Mouse (Mus musculus) left cerebral cortex, adult 11 months (tissue): ENCODE measurements around the gene Lypd6.

ENCODE experiments used
- DNase-seq: peaks from one replicate; pipeline ENCODE4 v3.0.0; 2022; ENCODE audit warnings: low spot score

The Lypd6 gene

DNA sequence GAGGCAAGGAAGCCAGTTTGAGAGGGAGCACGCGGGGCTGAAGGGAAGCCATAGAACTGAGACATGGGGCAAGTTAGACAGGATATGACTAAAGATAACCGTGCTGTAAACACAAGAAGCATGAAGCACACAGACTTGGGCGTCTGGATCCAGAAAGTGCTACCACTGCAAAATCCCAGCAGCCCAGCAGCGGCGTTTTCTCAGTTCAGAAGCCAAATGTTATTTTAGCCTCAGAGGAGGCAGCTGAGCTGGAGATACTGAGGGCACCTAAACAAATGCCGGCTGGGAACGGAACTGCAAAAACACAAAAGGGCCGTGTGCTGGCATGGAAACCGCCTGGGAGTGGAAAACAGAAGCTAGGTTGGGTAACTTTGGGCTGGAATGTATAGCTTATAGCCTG, 43.9 kb downstream of the Lypd6 start:
- DNase-seq, result no peak

DNA sequence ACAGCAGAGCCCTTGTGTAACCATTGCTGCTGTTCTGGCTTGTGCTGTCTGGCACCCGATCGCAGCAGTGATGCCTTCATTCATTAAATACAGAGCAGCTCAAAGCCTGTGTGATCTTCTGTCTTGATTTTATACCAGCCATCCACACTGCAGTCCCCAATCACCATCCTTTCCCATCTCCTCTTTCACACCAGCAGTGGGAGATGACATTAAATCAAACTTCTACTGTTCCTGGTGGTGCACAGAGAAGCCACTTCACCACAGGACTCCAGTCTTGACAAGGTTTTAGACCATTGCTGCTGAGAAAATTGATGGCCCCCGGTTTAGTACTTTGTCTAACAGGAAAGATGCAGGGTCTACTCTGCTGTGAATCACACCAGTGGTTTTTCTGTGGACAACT, 44.9 kb downstream of the Lypd6 start:
- no peak for DNase-seq

DNA sequence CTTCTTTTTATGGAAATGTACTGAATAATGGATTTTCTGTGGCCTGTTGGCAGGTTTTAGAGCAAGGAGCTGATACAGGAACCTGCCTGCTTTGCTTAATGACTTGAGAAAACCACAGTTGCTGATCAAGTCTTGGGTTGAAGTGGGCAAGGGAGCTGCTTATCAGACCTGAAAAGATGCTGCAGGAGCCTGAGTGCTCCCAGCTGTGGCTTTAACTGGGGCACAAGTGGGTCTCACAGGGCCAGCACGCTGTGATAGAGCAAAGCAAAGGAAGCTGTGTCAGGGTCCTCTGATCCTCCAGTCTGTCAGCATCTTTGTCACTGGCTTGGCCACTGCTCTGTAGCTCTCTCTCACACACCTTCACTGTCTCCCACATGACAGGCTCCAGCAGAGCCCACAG, 45.4 kb downstream of the Lypd6 start:
- no peak for DNase-seq

DNA sequence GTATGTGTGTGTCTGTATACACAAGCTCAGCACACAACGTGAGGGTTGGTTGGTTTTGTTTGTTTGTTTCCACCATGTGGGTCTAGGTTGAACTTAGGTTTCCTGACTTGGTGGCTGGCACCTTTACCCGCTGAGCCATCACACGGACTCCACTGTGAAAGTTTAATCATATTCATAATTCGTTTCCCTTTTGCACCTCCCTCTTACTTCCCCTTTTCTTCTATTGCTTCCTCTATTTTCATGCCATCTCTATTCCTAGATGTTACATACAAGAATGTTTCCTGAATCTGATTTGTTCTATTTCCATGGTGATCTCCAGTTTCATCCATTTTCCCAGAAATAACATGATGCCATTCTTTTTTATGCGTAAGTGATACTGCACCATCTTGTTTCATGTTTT, 46.2 kb downstream of the Lypd6 start:
- no peak for DNase-seq

DNA sequence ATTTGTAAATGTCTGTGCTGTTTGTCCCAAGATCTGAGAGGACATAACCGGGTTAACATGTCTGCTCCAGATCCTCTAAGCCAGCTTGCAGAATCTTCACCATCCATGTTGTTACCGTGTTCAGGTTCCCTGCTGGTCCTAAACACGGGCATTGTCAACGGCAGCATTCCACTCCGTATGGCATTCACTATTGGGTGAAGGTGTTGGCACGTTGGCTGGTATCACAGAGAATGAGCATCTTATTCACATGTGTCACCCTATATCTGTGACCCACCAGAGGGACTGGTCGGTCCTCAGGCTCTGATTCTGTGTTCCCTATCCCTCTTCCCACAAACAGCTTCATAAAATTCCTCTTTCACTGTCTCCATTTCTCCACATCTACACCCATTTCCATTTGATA, 52.9 kb downstream of the Lypd6 start:
- no peak for DNase-seq

DNA sequence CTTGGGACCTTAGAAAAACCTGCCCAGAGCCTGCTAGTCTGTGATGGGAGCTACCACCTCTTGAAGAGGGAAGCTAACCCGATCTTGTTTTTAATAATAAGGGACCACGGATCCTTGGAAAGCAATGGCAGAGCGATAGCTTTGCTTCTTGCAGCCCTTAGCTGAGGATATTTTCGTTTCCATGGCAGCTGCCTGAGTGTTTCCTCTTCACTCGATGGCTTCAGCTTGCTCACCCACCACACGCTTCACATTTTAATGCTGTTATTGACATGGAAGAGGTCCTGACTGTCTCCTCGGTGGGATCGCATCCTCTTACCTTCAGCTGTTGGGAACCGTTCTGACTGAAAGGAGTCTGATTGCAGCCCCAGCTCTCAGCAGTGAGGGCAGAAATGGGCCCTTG, 54.6 kb downstream of the Lypd6 start:
- no peak for DNase-seq

DNA sequence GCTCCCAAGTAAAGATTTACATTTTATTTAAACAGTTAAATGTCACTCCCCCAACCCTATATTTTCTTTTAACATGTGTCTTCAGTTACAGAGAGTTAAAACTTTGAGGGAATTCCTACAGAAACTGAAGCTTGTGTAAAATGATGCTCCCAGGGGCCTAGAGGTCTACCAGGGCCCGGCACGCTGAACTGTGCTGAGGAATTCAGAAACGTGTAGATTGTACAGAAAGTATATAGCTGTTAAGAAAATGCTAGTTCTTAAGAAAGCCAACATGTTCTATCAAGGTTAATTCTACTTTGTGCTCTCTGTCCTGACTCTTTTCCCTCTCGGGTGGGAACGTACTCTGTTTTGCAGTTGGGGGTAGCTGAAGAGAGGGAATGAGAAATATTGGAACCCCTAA, 57.1 kb downstream of the Lypd6 start:
- DNase-seq, result no peak

DNA sequence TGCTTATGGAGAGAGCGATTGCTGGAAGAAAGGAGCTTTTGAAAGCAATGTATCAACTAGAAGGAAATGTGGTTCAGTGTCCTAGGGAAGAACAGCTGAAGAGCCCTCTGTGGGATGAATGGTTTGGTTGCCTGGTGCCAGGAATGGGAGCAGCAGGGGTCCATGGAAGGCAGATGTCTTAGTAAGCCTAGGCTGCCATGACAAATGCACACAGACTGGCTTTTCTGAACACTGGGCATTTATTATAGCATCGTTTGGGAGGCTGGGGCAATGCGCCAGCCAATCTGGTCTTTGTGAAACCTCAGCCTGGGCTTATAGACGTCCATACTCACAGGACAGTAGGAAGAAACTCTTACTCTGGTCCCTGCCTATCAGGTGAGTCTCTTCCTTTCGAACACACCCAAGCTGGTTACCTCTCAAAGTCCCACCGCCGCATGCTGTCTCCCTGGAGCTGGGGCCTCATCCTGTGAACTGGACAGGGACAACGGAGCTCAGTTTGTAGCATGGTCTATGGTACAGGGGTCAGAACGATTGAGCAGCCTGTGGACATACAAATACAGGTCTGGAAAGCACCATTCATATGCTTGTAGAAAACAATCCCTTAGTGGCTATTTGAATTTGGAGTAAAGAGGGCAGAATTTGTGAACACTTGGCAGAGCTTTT, 61.4 kb downstream of the Lypd6 start:
- no peak for DNase-seq

DNA sequence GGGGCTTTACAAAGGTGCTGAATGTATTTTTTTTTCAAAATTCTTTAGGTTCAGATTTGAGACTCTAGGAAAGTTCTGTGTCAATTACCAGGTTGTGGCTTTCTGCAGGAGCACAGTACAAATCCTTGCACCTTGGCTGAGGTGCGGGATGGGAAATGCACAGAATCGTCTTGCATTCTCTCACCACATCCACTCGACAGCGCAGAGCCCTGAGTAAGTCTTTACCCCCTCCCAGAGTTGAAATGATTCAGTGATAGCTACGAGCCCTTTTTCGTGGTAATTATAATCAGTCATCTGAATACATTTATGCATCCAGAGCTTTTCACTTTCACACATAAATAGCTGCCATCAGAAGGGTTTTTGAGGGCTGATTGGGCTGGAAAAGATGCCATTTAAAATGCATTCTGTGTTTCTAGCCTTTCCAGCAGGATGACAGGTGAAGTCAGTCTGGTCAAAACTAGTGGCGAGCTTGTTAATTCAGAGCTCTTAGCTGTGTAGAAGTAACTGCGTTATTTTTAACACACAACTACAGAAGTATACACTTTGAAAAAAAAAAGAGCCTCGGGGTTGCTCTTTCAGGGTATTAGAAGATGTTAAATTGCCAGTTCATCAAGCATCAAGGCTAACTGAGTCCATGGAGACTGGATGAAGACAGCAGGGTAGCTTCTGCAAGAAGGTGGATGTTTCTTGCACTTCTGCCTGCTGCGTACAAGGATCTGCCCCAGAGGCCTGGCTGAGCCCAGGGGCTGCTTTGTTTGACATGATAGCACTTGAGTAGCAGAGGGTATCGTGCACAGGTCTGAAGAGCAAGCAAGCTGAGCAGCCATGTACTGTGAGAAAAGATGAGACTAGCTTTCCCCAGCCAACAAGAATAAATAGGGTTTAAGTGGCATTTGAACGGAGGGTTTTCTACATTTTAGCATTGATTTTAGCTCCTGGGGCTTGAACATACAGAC, 62.4 kb downstream of the Lypd6 start:
- DNase-seq, result no peak

DNA sequence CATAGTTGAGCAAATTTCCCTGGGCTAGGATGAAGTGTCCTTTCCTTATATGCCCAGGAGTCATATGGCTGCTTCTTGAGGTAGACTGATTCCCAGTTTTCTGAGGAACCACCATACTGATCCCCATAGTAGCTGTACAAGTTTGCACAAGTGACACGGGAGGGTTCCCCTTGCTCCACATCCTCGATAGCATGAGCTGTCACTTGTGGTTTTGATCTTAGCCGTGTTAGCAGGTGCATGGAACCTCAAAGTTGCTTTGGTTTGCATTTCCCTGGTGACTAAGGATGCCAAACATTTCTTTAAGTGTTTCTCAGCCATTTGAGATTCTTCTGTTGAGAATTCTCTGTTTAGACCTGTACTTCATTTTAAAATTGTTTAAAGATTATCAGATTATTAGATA, 64.4 kb downstream of the Lypd6 start:
- DNase-seq, result no peak

DNA sequence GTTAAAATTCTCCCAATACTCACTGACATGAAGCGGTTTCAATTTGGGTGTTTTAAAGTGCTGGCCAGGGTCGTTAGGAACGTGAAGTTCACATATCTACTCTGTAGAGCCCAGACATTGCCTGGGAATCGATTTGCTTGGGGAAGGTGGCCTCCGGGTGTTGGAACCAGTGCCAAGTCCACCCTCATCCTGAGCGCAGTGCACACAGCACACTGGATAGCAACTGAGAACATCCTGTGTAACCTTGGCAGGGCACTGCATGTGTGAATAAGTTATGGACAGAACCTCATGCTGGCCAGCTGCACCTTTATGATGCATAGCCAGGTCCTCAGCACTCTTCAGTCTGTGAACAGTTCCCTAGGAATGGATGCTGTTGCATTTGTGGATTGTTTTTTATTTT, 77.4 kb downstream of the Lypd6 start:
- no peak for DNase-seq

DNA sequence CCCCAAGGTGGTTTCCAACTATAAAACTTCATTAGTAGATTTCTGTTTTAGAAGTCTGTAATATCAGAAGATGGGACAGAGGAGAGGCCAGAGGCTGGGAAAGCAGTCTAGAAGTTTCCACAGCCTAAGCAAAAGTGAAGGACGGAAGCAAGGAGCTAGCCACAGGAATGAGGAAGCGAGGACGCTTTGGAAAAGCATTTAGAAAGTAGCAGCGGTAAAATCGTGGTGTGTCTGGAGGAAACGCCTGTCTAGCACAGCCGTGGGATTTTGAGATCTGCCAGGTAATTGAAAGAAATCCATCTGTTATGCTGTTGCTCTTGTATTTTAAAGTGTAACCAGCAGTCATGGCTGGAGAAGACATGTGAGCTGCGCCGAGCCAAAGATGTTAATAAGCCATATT, 81.1 kb downstream of the Lypd6 start:
- no peak for DNase-seq

DNA sequence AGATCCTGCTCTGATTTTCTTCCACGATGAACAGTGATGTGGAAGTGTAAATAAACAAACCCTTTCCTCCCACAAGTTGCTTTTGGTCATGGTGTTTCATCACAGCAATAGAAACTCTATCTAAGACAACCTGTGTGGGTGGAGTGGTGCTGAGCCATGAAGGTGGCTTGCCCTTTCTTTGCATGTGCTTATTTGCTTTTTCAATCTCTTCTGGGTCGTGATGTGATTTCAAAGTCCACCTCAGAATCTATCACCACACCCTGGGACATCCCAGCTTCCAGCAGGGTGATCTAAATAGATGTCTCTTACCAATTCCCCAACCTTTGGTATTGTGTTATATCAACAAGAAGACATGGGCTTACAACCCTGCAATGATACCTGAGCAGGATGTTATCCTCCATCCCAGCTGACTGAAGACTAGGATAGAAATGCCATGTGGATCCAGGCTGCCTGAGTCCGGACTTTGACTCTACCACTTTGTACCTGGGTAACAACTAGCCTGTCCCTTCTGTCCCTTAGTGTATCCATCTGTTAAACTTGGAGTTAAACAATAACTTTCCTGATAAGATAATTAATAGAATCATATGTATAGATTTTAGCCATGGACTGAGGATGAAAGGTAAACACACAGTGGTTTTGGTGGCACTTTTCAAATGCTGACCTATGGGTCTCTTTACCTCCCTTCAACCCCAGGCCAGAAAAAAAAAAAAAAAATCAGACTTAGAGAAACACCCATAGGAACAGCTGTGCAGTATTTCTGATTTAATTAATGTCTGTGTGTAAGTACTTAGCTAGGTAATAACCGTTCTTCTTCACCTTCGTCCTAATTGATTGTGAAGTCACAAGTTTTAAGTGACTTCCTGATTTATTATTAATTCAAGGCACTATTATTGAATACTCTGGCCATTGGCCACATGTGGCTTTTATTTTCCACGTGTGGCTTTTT, 83.3 kb downstream of the Lypd6 start:
- no peak for DNase-seq

DNA sequence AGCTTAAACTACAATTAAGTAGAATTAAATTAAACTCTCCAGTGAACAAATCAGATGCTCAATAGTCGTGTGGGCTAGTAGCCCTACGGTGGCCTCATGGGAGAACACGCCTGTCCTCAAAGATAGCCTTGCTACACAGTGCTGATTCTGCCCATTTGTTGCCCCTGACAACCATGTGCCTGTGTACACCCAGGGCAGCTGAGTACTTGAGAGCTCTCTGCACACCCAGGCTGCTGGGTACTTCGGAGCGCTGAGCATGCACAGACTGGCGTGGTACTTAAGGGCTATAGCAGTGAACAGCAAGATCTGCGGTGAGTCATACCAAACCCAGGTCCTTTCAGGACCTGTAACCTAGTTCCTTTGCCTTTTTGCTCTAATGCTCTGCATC, 84.0 kb downstream of the Lypd6 start:
- DNase-seq, result no peak

DNA sequence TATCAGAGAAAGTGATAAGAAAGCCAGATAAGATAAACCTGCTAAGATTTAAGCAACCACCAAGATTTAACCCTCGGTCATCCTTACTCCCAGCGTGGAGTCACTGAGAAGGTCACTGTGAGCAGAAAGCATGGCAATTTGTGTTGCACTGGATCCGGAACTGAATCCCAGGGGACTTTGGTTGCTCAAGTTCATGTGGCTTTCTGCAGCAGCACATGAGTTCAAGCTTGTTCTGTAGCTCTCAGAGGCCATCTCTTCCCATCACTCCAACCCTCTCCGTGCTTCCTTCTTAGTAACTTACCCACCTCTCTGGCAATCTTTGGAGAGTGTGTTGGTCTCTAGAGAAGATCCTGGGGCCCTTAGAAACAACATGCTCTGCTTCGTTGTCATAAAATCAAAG, 84.6 kb downstream of the Lypd6 start:
- DNase-seq, result no peak

DNA sequence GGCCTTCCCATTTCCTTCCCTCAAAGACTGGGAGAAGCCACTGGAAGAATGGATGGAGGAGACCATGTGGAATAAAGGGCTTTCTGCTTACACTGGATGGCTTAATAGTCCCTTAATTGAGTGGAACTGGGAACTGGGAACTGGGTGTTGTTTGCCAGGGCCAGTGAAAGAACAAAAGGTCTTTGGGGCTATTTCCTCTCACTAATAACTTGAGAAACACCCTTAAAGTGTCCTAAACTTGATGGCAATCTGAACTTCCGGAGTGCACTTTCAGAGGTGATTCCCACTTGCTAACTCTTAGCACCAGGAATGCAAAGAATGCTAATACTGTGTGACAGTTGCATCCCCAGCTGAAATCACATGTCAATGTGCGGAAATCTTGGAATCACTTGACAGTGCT, 85.2 kb downstream of the Lypd6 start:
- DNase-seq, result no peak

DNA sequence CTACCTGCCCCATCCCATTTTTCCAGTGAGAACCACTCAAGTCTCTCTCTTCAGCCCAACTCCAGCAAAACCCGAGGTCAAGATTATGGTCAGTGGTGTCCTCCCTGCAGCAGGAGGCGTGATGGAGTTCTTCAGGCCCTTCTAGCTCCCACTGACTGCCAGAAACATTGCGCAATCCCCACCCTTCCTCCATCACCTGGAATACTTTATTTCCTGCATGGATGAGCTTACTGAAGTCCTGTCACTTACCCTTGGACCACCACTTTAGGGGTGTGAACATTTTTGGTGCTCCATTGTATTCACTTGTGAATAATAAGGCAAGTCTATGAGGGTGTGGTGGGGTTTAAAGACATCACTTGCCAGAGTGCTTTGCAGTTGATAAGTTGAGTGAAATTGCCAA, 85.7 kb downstream of the Lypd6 start:
- DNase-seq, result no peak

DNA sequence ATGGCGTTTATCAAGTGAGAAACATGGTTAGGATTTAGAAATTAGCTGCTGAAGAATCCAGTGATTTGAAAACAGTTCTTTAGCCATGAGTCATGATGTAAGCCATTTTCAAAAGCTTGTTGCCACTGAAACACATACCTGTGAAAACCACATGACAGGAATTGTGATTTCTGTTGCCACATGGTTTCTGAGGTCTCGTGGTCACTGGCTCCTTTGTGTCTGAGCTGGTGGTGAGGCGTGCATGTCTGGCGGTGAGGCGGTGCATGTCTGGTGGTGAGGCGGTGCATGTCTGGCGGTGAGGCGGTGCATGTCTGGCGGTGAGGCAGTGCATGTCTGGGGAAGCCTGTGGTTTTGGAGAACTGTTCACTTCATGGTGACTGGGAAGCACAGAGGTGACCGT, 89.8 kb downstream of the Lypd6 start:
- no peak for DNase-seq

DNA sequence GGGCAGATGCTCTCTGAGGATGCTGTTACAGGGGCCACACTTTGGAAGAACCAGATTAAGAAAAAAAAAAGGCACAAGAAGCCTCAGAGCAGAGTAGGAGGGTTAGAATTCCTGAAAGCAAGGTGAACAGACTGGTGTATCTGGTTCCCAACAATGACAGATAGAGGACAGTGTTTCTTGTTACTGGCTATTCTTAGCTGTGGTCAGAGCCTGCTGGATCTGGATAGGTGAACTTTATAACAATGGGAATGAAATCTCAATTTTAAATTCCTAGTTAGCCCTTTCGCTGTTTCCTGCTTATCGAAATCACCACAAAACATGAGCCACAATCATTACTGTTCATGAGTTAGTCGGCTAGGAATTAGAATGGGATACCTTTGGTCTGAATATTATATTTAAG, 93.8 kb downstream of the Lypd6 start:
- no peak for DNase-seq

DNA sequence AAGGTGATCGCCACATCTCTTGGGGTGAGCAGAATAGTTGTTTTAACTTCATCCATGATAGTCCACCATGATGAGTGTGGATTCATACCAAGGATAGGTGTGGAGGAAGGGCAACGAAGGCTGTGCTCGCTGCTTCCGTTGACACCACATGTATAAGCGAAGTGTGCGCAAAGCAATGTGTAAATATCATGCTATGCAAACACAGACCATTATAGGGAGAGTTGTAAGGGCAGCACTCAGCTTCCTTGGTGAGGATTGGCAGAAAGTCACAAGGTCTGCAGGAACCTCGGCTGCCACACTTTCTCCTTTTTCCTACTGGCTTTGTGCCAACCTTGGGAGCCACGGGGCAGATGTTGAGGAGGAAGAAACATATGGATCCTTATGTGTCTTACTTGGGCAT, 97.4 kb downstream of the Lypd6 start:
- DNase-seq, result no peak

DNA sequence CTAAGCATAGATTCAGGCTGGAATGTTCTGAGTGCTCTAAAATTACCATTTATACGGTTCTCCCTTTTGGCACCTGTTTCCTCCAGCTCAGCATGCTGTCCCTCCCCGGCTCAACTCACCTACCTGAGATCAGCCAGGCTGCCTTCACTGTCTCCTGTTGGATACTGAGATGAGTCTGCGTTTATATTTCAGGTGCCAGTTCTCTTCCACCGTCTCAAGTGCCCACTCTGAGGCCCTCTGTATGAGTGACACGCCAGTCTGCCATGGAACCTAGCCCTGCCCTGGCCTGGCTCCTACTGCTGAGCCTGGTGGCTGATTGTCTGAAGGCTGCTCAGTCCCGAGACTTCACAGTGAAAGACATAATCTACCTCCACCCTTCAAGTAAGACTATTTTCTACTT, 99.0 kb downstream of the Lypd6 start:
- no peak for DNase-seq

DNA sequence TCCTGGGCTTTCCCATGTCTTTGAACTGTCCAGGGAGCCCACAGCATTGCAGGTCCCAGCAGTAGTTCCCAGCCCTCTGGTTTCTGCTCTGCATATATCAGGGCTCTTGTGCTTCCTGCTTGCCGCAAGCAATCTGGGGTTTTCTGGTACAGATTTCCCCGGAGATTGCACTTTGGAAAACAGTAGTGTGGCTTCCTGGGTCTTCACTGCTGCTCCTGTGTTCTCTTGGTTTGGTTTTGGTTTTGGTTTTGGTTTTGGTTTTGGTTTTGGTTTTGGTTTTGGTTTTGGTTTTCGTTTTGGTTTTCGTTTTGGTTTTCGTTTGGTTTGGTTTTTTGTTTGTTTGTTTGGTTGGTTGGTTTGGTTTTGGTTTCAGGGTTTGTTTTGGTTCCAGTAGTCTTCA, 99.9 kb downstream of the Lypd6 start:
- no peak for DNase-seq
